Mouse (Mus musculus) myocyte (in vitro differentiated cells): ENCODE results near the gene Rapgef4. TPM values are rescaled to one million over a fixed set of nuclear protein-coding genes. Genes with fewer than 3 reads are reported as not detected.

Source experiments
- H3K27me3 ChIP-seq: one replicate; pipeline ENCODE4 v1.6.1; 2011; ENCODE audit not compliant: control insufficient read depth, insufficient read depth, insufficient read length
- H3K36me3 ChIP-seq: one replicate; pipeline ENCODE4 v1.6.1; 2011; ENCODE audit not compliant: control insufficient read depth, insufficient read depth
- H3K4me2 ChIP-seq: one replicate; pipeline ENCODE4 v1.6.1; 2011; ENCODE audit warnings: low read depth, control low read depth
- H3K4me3 ChIP-seq: one replicate; pipeline ENCODE4 v1.5.1; 2011; ENCODE audit warnings: mild to moderate bottlenecking, control low read depth, moderate library complexity
- H3K79me2 ChIP-seq: one replicate; pipeline ENCODE4 v1.6.1; 2011; ENCODE audit not compliant: control insufficient read depth, insufficient read depth
- H3ac ChIP-seq: one replicate; pipeline ENCODE4 v1.6.1; 2011; ENCODE audit not compliant: control insufficient read depth, insufficient read length
- CEBPB ChIP-seq: IDR thresholded peaks from 2 replicates; pipeline ENCODE4 v1.6.1; 2011; ENCODE audit warnings: mild to moderate bottlenecking, moderate library complexity; ENCODE audit not compliant: poor library complexity, insufficient read depth, severe bottlenecking
- E2F4 ChIP-seq: IDR thresholded peaks from one replicate; pipeline ENCODE4 v1.6.1; 2011; ENCODE audit warnings: mild to moderate bottlenecking, control low read depth, moderate library complexity; ENCODE audit not compliant: insufficient read depth
- MAX ChIP-seq: IDR thresholded peaks from one replicate; pipeline ENCODE4 v1.6.1; 2011; ENCODE audit warnings: low read depth, mild to moderate bottlenecking, control low read depth
- MYOD1 ChIP-seq, 3 experiments: IDR thresholded peaks; one replicate each; pipeline ENCODE4 v1.6.1; 2011; ENCODE audit warnings: control low read depth in 2 of 3, low read depth in 2 of 3, mild to moderate bottlenecking in 2 of 3, moderate library complexity in 1 of 3; ENCODE audit not compliant: insufficient read length in 2 of 3, control insufficient read depth in 1 of 3
- MYOG ChIP-seq, 3 experiments: IDR thresholded peaks; one replicate each; pipeline ENCODE4 v1.6.1; 2011; ENCODE audit warnings: control low read depth in 2 of 3, low read depth in 2 of 3, mild to moderate bottlenecking in 2 of 3; ENCODE audit not compliant: insufficient read length in 2 of 3, control insufficient read depth in 1 of 3, insufficient read depth in 1 of 3
- POLR2A ChIP-seq: IDR thresholded peaks from one replicate; pipeline ENCODE4 v1.6.1; 2011; ENCODE audit warnings: low read depth, mild to moderate bottlenecking, control low read depth, moderate library complexity; ENCODE audit not compliant: insufficient read length
- POLR2AphosphoS2 ChIP-seq: IDR thresholded peaks from one replicate; pipeline ENCODE4 v1.6.1; 2011; ENCODE audit warnings: low read depth, control low read depth; ENCODE audit not compliant: insufficient read length
- REST ChIP-seq: IDR thresholded peaks from one replicate; pipeline ENCODE4 v1.6.1; 2011; ENCODE audit warnings: mild to moderate bottlenecking, control low read depth, moderate library complexity; ENCODE audit not compliant: insufficient read depth, insufficient read length
- SRF ChIP-seq: IDR thresholded peaks from one replicate; pipeline ENCODE4 v1.6.1; 2011; ENCODE audit warnings: low read depth; ENCODE audit not compliant: control insufficient read depth, insufficient read length
- TCF12 ChIP-seq: IDR thresholded peaks from one replicate; pipeline ENCODE4 v1.6.1; 2011; ENCODE audit warnings: mild to moderate bottlenecking, control low read depth; ENCODE audit not compliant: poor library complexity, insufficient read depth, severe bottlenecking
- TCF3 ChIP-seq: IDR thresholded peaks from one replicate; pipeline ENCODE4 v1.6.1; 2011; ENCODE audit warnings: low read depth, control low read depth; ENCODE audit not compliant: insufficient read length
- USF1 ChIP-seq: IDR thresholded peaks from one replicate; pipeline ENCODE4 v1.6.1; 2011; ENCODE audit warnings: low read depth, mild to moderate bottlenecking, control low read depth, moderate library complexity
- polyA plus RNA-seq: library from polyadenylated mRNA; unstranded; fragments of >200 nt; fragmentation: generic; extraction: Trizol; gene quantifications from one replicate; pipeline ENCODE4 v1.2.1, GENCODE M21; 2012; ENCODE audit warnings: missing spikeins

The Rapgef4 gene
- polyA plus RNA-seq, 1 experiment = 0.28 TPM

DNA sequence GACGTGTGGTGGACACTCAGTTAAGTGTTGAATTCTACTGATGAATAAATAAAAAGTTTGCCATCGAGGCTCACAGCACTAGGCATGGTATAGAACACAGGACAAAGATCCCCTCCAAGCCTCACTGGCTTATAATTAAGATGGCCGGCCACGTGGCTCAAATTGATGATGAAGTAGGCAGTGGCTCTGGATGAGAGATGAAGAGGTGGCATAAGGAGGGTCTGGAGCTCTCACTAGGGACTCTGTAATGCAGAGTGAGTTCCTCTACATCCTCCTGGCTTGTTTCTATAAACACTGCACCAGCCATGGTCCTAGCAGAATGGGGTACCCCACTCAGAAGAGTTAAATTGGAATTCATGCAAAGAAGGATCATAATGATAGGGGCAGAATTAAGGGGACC, 241.2 kb downstream of the Rapgef4 start:
- TF ChIP-seq POLR2A (no peak), MYOG (IDR thresholded peaks at IDR 0.05; ENCODE audit: control insufficient read depth in 1 of 3, insufficient read depth in 1 of 3, insufficient read length in 2 of 3, low read depth in 2 of 3) (no peak), TCF12 (no peak)
- H3K4me3 ChIP-seq = no peak overlapping the region
- H3K79me2 ChIP-seq = no peaks in the 10 kb centered on the region
- H3K36me3 ChIP-seq = no peaks in the 10 kb centered on the region
- no peak overlapping the region for H3ac ChIP-seq
- peaks cover 5% of the 10 kb centered on the region for H3K27me3 ChIP-seq
- no peak overlapping the region for H3K4me2 ChIP-seq

DNA sequence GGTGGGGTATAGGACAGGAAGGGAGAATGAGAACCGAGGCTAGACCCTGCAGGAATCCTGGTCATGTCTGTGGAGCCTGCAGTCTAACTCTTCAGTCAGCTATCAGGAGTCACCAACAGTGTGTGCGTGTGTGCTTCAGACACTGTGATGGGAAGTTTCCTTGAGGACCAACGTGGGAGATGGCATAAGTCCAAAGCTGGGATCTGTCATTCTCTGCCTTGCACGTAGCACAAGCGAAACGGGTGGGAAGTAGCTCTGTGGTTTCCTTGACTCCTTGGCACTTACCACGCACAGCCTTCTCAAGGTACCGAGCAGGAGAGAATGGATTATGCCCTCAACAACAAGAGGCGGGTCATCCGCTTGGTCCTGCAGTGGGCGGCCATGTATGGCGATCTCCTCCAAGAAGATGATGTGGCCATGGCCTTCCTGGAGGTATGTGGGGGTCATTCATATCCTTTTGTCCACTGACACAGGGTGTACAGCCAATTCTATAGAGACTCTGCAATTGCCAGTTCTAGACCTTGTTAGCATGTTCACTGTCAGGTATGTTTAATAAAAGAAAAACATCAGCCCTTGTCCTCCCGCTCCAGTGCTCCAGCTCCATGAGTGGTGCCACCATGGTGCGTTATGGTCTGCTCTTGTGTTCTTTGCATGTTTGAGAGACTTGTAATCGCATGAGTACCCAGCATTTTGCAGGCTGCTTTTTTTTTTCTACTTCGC, 241.9 kb downstream of the Rapgef4 start:
- Histone ChIP-seq H3K4me3 (no peak overlapping the region), H3K4me2 (no peak overlapping the region), H3K36me3 (no peaks in the 10 kb centered on the region), H3ac (no peak overlapping the region), H3K79me2 (no peaks in the 10 kb centered on the region), H3K27me3 (peaks cover 5% of the 10 kb centered on the region)
- TF ChIP-seq POLR2A = no peak
- TF ChIP-seq SRF = no peak
- no peak for TF ChIP-seq REST
- TF ChIP-seq CEBPB = no peak
- no peak for TF ChIP-seq TCF12

GRCm38 (mm10) chr2:72223479-72223878, 242.4 kb downstream of the Rapgef4 start:
- Histone ChIP-seq H3K79me2 (no peaks in the 10 kb centered on the region), H3K4me2 (no peak overlapping the region), H3K36me3 (no peaks in the 10 kb centered on the region), H3ac (no peak overlapping the region), H3K4me3 (no peak overlapping the region), H3K27me3 (peaks cover under 1% of the 10 kb centered on the region)
- TF ChIP-seq CEBPB (no peak), TCF12 (no peak), POLR2AphosphoS2 (no peak), USF1 (no peak), REST (no peak), E2F4 (no peak), POLR2A (no peak), SRF (no peak), MAX (no peak), TCF3 (no peak), MYOD1 (IDR thresholded peaks at IDR 0.05; ENCODE audit: control insufficient read depth in 1 of 3, insufficient read length in 2 of 3, low read depth in 2 of 3) (no peak), MYOG (IDR thresholded peaks at IDR 0.05; ENCODE audit: control insufficient read depth in 1 of 3, insufficient read depth in 1 of 3, insufficient read length in 2 of 3, low read depth in 2 of 3) (no peak)

GRCm38 (mm10) chr2:72226006-72226405, 245.0 kb downstream of the Rapgef4 start:
- Histone ChIP-seq H3ac (no peak overlapping the region), H3K4me3 (no peak overlapping the region)
- TF ChIP-seq REST (no peak), E2F4 (no peak), SRF (no peak), TCF3 (no peak), MYOG (IDR thresholded peaks at IDR 0.05; ENCODE audit: control insufficient read depth in 1 of 3, insufficient read depth in 1 of 3, insufficient read length in 2 of 3, low read depth in 2 of 3) (no peak), USF1 (no peak), POLR2A (no peak), CEBPB (no peak), TCF12 (no peak), MAX (no peak), POLR2AphosphoS2 (no peak), MYOD1 (IDR thresholded peaks at IDR 0.05; ENCODE audit: control insufficient read depth in 1 of 3, insufficient read length in 2 of 3, low read depth in 2 of 3) (no peak)

GRCm38 (mm10) chr2:72227416-72227815, 246.4 kb downstream of the Rapgef4 start:
- Histone ChIP-seq H3K79me2 (no peaks in the 10 kb centered on the region), H3K4me2 (no peak overlapping the region), H3K4me3 (no peak overlapping the region), H3K27me3 (no peaks in the 10 kb centered on the region), H3ac (no peak overlapping the region), H3K36me3 (no peaks in the 10 kb centered on the region)
- TF ChIP-seq REST = no peak
- TF ChIP-seq POLR2AphosphoS2 = no peak
- no peak for TF ChIP-seq USF1
- TF ChIP-seq POLR2A = no peak
- no peak for TF ChIP-seq MYOG (IDR thresholded peaks at IDR 0.05; ENCODE audit: control insufficient read depth in 1 of 3, insufficient read depth in 1 of 3, insufficient read length in 2 of 3, low read depth in 2 of 3)
- TF ChIP-seq SRF = no peak
- TF ChIP-seq CEBPB = no peak
- no peak for TF ChIP-seq TCF12
- TF ChIP-seq E2F4 = no peak
- no peak for TF ChIP-seq TCF3
- TF ChIP-seq MAX = no peak
- no peak for TF ChIP-seq MYOD1 (IDR thresholded peaks at IDR 0.05; ENCODE audit: control insufficient read depth in 1 of 3, insufficient read length in 2 of 3, low read depth in 2 of 3)

More at GRCm38 (mm10) chr2:72226006-72226405, 245.0 kb downstream of the Rapgef4 start:
- H3K79me2 ChIP-seq = no peaks in the 10 kb centered on the region
- no peak overlapping the region for H3K4me2 ChIP-seq
- no peaks in the 10 kb centered on the region for H3K36me3 ChIP-seq
- no peaks in the 10 kb centered on the region for H3K27me3 ChIP-seq
